Mouse (Mus musculus) hindbrain, embryonic 13.5 days (tissue): Measurements from ENCODE around the gene Stxbp1. TPM values are rescaled to one million over a fixed set of nuclear protein-coding genes. Genes with fewer than 3 reads are reported as not detected.

Source experiments
- polyA plus RNA-seq: library from polyadenylated mRNA; unstranded; fragments of >200 nt; fragmentation: Nextera tagmentation; extraction: Ambion mirVana; gene quantifications from 2 replicates; pipeline ENCODE4 v1.2.1, GENCODE M21; 2015

Stxbp1 gene
- polyA plus RNA-seq, 1 experiment from 2014 or later = 180 TPM

Other genes starting within 250 kb of the Stxbp1 start
- gene St6galnac6, start 247.5 kb downstream of the Stxbp1 start, polyA plus RNA-seq = 13.1 and 13.5 TPM in 2 replicates
- 68.9 and 71.5 TPM in 2 replicates for gene Ak1, start 225.5 kb downstream of the Stxbp1 start, polyA plus RNA-seq
- gene Eng, start 200.7 kb downstream of the Stxbp1 start, polyA plus RNA-seq = 29.0 and 29.2 TPM in 2 replicates
- gene Fpgs, start 143.1 kb downstream of the Stxbp1 start, polyA plus RNA-seq = 14.5 and 16.4 TPM in 2 replicates
- gene Cdk9, start 134.2 kb downstream of the Stxbp1 start, polyA plus RNA-seq = 74.9 and 81.9 TPM in 2 replicates
- 41.8 and 50.5 TPM in 2 replicates for gene Sh2d3c, start 126.2 kb downstream of the Stxbp1 start, polyA plus RNA-seq
- 3.3 and 3.7 TPM in 2 replicates for gene 6330409D20Rik, start 106.2 kb downstream of the Stxbp1 start, polyA plus RNA-seq
- gene Tor2a, start 90.0 kb downstream of the Stxbp1 start, polyA plus RNA-seq = 54.2 and 54.4 TPM in 2 replicates
- gene Ttc16, start 71.6 kb downstream of the Stxbp1 start, polyA plus RNA-seq = 0.56 and 1.8 TPM in 2 replicates
- 4.5 and 5.1 TPM in 2 replicates for gene Ptrh1, start 71.5 kb downstream of the Stxbp1 start, polyA plus RNA-seq
- 1.0 and 1.5 TPM in 2 replicates for gene Cfap157, start 62.8 kb downstream of the Stxbp1 start, polyA plus RNA-seq
- 31.6 and 32.4 TPM in 2 replicates for gene Fam129b, start 28.9 kb upstream of the Stxbp1 start, polyA plus RNA-seq
- gene Rpl12, start 114.3 kb upstream of the Stxbp1 start, polyA plus RNA-seq = 92.0 and 108 TPM in 2 replicates
- gene Lrsam1, start 114.4 kb upstream of the Stxbp1 start, polyA plus RNA-seq = 19.6 and 26.0 TPM in 2 replicates
- 19.8 and 25.7 TPM in 2 replicates for gene Slc2a8, start 134.8 kb upstream of the Stxbp1 start, polyA plus RNA-seq